Mouse (Mus musculus): ENCODE data around the gene Gm37240. TPM values are rescaled to one million over a fixed set of nuclear protein-coding genes. Genes with fewer than 3 reads are reported as not detected.

Gm37240 gene
- total RNA-seq, 1 experiment from 2014 or later: 10.8 TPM

DNA sequence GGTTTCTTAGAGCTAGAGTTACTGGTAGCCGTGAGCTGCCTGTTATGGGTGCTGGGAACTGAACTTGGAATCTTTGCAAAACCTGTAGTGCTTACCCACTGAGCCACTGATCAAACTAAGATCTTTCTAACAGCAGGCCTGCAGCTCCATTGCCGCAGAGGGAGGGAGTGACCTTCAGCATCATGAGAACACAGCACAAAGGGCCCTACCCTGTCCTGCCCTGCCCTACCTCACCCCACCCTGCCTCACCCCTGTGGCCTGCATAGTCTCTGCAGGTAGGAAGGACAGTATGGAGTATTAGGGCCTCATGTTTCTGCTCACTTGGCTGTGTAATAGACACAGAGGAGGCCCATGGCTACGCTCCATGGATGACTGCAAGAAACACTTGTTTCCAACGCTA, 1248.5 kb downstream of the Gm37240 start:
- DNase-seq: no peak

DNA sequence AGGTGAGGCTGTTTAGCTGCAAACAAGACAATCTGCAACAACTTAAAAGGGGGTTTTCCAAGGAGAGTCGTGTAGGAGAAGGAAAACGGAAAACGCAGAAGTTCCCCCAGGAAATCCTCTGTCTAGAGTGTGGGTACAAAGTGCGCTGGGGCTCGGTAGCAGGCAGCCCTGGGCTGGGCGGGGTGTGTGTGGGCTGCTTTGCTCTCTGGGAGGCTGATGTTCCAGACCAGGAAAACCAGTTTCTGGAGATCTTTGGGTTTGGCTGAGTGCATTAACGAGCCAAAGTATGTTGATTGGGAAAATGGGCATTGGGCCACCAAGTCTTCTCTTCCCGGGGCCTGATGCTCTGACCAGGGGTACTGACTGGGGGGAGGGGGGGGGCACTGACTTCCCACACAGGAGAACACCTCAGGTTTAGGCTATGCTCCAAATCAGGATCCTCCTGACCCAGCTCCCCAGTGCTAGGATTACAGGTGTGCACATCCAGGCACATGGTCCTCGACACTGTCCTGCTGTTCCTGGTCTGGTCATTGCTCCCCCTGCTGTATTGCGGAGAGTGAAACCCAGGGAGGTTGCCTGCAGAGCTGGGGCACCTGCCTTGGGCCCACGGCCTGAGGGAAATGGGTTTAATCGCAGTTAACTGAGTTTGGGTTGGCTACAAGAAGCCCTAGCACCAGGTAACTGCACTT, 1249.3 kb downstream of the Gm37240 start:
- no peak for DNase-seq

- DNase-seq: no peak
Measured at GRCm38 (mm10) chr3:84637095-84637494, 1250.2 kb downstream of the Gm37240 start.

GRCm38 (mm10) chr3:84631586-84631985, 1255.7 kb downstream of the Gm37240 start:
- DNase-seq: no peak

DNA sequence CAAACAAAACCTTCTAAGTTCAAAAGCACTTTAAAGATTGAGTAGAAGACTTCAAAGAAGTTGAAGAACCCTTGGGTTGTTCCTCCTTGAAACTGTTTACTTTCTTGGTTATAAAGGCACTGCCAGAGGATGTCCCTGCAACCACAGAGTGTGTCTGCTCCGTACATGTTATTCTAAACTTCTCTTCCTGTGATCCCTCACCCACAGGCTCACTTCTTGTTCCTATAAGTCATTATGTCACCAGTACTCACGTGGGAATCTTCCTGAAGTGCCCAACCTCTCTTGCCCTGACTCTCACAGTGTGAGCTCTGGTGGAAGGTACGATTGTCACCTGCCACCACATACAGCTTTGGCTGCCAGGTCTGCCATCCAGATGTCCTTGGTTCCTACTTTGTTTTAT, 1265.3 kb downstream of the Gm37240 start:
- DNase-seq: no peak

DNA sequence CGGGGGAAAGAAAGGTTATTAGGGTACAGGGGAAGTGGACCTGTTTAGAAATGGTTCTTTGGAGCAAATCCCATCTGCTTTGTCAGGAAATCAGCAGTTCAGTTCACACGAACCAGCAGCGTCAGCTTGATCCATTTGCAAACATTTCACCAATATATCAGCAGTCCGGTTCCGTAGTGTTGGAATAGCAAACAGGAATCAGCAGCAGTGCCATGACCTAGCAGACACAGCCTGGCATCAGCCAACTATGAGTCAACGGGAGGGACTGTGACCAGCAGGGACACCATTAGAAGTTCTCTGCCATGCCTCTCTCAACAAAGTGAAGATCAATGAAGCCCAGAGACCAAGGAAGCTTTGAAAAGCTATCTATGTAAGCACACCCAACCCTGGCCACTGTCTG, 1267.6 kb downstream of the Gm37240 start:
- no peak for DNase-seq

DNA sequence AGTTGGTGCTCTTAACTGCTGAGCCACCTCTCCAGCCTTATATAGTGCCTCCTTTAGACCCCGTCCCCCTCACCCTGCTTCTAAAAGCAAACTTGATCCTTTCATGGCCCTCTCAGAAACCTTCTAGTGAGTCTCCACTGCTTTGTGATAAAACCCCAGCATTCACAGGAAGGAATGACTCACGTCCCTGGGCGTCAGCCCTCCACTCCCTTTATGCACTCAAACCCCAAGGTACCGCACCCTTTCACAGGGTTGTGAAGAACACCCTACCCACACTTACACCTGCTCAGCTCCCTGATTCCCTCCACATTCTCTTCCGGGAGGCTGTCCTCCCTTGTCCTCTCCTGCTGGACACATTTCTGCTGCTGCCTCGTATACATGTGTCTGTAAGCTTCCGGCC, 1268.3 kb downstream of the Gm37240 start:
- no peak for DNase-seq

DNA sequence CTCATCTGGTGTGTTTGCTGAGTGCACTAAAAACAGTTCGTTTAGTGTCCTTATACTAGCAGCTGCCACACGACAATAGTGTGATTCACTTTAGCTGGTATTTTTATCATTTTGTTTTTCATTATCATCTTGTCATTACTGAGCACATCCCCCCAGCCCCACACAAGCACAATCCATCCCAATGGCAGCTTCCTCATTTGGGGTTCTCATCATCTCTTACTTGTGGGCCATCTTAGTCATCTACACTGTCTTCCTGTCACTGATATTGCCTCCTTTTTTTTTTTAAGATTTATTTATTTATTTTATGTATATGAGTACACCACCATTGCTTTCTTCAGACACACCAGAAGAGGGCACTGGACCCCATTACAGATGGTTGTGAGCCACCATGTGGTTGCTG, 1268.7 kb downstream of the Gm37240 start:
- DNase-seq: no peak

DNA sequence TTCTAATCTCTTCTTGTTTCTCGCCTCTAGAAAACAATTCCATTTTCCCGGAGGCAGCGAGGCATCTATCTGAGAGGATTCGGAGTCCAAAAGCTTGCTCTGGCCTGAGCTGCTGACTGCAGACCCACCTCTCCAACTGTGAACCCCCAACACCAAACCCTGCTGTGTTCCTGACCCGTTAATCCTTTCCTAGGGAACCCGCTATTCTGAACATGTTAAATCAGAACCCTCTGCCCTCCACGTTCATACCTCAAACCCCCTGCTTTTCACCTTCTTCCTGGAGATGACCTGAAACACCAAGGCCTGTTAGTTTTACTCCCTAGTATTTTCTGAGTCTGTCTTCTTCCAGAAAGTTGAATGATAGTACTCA, 1271.5 kb downstream of the Gm37240 start:
- DNase-seq: no peak

DNA sequence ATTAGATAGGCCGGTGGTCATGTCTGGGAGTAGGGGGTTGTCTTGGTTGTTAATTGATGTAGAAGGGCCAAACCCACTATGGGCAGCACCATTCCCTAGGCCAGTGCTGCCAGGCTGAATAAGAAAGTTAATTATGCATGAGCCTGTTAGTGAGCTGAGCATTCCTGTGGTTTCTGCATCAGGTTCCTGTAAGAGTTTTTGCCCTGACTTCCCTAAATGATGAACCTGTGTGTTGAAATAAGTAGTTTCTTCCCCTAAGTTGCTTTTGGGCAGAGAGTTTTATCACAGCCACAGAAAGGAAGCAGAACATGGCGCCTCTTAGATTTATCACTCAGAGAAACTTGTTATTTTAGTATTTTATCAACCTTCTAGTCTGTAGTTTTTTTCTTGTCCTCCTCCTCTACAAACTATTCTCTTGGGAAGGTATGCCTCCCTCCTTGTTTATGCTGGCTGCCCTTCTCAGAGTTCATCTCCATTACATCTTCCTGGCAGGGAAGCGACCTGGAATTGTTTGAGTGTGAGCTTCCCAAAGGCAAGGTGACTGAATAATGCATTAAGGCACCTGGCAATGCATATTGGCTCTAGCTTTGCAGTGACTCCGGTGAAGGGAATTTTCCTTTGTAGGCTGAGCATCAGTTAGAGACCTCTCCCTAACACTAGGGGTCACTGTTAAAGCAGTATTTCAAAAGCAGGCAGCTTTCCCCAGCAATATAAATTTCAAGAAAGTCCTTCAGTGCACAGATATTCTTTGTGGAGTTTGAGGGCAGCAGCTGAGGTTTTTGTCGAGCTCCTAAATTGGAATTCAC, 1272.1 kb downstream of the Gm37240 start:
- no peak for DNase-seq

DNA sequence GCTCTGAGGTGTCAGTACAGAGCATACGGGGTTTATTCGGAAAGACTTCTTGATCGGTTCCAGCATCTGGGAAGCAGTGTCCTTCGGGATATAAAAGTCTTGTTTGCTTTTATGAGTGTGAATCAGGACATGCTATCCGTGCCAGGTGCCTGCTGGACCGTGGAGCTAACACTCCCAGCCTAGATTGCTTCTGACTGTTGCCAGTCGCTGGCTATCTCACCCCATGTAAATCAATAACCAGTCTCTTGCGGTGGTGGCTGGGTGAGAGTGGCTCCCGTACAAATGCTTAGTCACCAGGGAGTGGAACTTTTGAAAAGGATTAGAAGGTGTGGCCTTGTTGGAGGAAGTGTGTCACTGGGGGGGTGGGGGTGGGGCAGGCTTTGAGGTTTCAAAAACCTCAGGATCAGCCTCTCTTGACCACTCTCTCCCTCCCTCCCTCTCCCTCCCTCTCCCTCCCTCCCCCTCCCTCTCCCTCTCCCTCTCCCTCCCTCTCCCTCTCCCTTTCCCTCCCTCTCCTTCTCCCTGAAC, 1277.1 kb downstream of the Gm37240 start:
- no peak for DNase-seq

DNA sequence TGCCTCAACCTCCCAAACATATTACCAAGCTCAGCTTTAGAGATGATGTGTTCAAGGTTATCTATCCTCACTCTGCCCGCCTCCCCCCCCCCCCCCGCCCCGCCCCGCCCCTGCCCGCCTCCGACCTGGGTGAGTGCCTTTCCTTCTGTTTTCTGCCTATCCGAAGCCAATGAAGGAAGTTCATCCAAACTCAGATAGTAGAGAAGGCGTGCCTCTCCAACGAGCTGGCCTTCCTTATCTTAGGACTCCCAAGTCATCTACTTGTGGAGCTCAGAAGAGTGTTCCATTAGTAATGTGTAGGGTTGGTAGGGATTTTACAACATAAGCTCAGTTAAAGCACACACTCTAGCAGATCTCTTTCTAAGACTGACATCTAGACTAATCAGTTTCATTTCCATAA, 1284.1 kb downstream of the Gm37240 start:
- no peak for DNase-seq

DNA sequence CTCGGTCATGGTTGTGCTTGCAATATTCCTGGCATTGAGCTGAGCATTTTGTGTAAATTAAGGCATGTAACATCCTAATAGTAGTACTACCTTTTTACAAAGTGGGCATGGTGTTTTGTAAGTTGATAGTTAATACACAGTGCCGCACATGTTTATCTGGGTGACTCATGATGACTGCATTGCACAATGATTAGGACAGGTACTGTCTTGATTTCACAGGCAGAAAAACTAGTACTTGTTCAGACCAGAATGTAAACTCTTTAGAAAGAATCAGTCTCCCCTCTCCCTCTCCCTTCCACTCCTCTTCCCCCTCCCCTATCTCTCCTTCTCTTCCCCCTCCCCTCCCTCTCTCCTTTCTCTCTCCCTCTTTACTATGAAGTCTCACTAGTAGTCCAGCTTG, 1284.6 kb downstream of the Gm37240 start:
- DNase-seq: no peak

GRCm38 (mm10) chr3:84601870-84602495, 1285.3 kb downstream of the Gm37240 start:
- no peak for DNase-seq

- no peak for DNase-seq
Measured at GRCm38 (mm10) chr3:84598756-84599155, 1288.6 kb downstream of the Gm37240 start.

DNA sequence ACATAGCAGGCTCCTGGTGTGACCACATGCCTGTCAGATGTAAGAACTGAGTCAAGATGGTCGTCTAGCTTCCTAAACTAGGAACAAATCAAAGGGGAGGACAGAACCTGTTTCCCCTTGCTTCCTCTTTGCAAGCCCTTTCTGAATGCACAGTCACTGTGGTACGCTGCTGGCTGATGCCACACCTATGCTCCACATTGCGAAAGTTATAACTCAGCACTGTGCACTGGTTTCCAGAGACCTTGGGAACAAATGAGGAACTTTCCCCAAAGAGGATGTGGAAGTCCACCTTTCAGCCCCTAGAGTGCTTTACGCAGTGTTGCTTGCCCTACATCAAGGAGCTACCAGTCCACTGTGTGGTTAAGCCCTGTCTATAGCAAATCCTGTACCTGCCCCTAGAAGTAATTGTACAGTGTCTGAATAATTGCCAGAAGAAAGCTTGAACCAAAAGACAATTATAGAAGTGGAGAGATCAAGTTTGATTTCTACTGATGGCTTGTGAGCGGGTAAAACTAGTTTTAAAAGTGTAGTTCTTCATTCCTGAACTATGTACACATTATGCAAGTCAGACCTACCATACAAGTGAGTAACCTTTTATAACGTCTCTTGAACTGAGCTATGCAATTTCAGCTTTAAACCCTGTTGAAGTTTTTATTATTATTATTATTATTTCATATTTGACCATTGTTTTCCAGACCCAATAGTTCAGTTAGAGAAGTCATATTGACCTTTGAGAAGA, 1289.2 kb downstream of the Gm37240 start:
- no peak for DNase-seq

GRCm38 (mm10) chr3:84595677-84596234, 1291.6 kb downstream of the Gm37240 start:
- DNase-seq: no peak

DNA sequence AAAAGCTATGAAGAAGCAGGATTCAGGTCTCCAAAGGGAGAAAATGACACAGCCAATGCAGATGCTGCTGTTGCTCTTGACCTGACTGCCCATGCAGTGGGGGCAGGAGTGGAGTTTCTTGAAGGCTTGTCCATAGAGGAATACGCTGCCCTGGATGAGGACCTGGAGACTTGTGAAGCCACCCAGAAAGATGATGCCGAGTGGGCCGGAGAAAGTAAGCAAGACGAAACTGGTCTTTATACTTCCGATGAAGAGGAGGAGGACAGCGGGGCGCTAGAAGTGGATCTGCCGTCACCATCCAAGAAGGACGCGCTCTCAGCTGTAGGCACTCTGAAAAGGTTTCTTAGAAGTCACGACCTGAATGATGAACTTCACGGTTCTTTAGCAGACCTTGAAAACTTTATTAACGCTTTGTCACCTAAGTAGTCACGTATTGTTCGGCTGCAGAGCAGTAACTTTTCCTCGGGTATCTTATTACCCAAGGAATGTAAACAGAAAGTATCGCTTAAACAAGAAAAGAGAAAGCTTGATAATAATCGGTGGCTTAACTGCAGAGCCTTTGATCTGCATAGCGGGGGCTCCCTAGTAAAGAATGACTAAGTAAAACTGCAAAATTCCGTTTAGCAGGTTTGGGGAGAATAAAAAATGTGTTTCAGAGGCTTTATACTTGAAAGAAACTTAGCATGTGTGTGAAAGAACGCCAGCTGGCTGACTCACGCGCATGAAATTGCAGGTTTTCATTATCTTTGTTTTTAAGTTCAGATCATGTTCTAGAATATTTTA, 1292.2 kb downstream of the Gm37240 start:
- no peak for DNase-seq

DNA sequence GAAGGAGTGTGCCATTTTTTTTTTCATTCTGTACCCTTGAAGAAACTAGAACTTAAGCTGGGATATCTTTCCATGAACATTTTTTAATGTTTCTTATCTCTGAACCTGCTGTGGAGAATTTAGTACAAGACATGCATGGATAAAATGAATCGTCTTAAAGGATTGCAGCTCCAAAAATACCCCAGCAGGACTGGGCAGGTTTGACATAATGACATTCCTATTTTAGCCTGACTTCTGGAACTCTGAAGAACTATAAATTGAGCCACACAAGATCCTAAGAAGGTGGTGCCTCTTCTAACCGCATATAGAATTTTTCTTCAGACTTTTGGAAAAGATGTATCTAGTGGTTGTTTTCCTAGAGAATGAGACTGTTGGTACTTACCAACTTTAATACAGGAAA, 1294.0 kb downstream of the Gm37240 start, which contains the start of gene Tigd4:
TSS of gene Tigd4 (plus strand) at position 301 of the 400 bp plus-strand sequence.
- DNase-seq: no peak

- DNase-seq: no peak
Measured at GRCm38 (mm10) chr3:84586736-84587135, 1300.6 kb downstream of the Gm37240 start.

DNA sequence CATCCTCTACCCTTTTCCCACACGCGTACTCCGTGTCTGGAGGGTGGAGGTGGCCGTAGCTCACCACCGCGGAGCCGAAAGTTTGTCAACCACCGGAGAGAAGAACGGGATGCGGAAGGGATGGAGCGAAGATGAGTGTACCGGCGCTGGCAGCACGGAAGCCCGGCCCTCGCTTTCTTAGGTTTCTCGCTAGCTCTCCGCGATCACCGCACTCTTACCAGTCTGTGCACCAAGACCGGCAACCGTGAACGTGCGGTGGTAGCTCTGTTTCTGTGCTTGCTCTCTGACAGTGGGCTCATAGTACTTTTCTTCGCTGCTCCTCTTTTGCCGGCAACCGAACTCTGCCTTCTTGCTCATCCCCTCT, 1304.4 kb downstream of the Gm37240 start:
- DNase-seq: no peak

Data from adrenal gland, postnatal 25 days (tissue).